Mouse (Mus musculus) myocyte (in vitro differentiated cells): ENCODE data around the gene Camkmt. TPM values are rescaled to one million over a fixed set of nuclear protein-coding genes. Genes with fewer than 3 reads are reported as not detected.

Experiments
- H3K27me3 ChIP-seq: one replicate; pipeline ENCODE4 v1.6.1; 2011; ENCODE audit not compliant: control insufficient read depth, insufficient read depth, insufficient read length
- H3K36me3 ChIP-seq: one replicate; pipeline ENCODE4 v1.6.1; 2011; ENCODE audit not compliant: control insufficient read depth, insufficient read depth
- H3K4me2 ChIP-seq: one replicate; pipeline ENCODE4 v1.6.1; 2011; ENCODE audit warnings: low read depth, control low read depth
- H3K4me3 ChIP-seq: one replicate; pipeline ENCODE4 v1.5.1; 2011; ENCODE audit warnings: mild to moderate bottlenecking, control low read depth, moderate library complexity
- H3K79me2 ChIP-seq: one replicate; pipeline ENCODE4 v1.6.1; 2011; ENCODE audit not compliant: control insufficient read depth, insufficient read depth
- H3ac ChIP-seq: one replicate; pipeline ENCODE4 v1.6.1; 2011; ENCODE audit not compliant: control insufficient read depth, insufficient read length
- CEBPB ChIP-seq: IDR thresholded peaks from 2 replicates; pipeline ENCODE4 v1.6.1; 2011; ENCODE audit warnings: mild to moderate bottlenecking, moderate library complexity; ENCODE audit not compliant: poor library complexity, insufficient read depth, severe bottlenecking
- E2F4 ChIP-seq: IDR thresholded peaks from one replicate; pipeline ENCODE4 v1.6.1; 2011; ENCODE audit warnings: mild to moderate bottlenecking, control low read depth, moderate library complexity; ENCODE audit not compliant: insufficient read depth
- MAX ChIP-seq: IDR thresholded peaks from one replicate; pipeline ENCODE4 v1.6.1; 2011; ENCODE audit warnings: low read depth, mild to moderate bottlenecking, control low read depth
- MYOD1 ChIP-seq, 3 experiments: IDR thresholded peaks; one replicate each; pipeline ENCODE4 v1.6.1; 2011; ENCODE audit warnings: control low read depth in 2 of 3, low read depth in 2 of 3, mild to moderate bottlenecking in 2 of 3, moderate library complexity in 1 of 3; ENCODE audit not compliant: insufficient read length in 2 of 3, control insufficient read depth in 1 of 3
- MYOG ChIP-seq, 3 experiments: IDR thresholded peaks; one replicate each; pipeline ENCODE4 v1.6.1; 2011; ENCODE audit warnings: control low read depth in 2 of 3, low read depth in 2 of 3, mild to moderate bottlenecking in 2 of 3; ENCODE audit not compliant: insufficient read length in 2 of 3, control insufficient read depth in 1 of 3, insufficient read depth in 1 of 3
- POLR2A ChIP-seq: IDR thresholded peaks from one replicate; pipeline ENCODE4 v1.6.1; 2011; ENCODE audit warnings: low read depth, mild to moderate bottlenecking, control low read depth, moderate library complexity; ENCODE audit not compliant: insufficient read length
- POLR2AphosphoS2 ChIP-seq: IDR thresholded peaks from one replicate; pipeline ENCODE4 v1.6.1; 2011; ENCODE audit warnings: low read depth, control low read depth; ENCODE audit not compliant: insufficient read length
- REST ChIP-seq: IDR thresholded peaks from one replicate; pipeline ENCODE4 v1.6.1; 2011; ENCODE audit warnings: mild to moderate bottlenecking, control low read depth, moderate library complexity; ENCODE audit not compliant: insufficient read depth, insufficient read length
- SRF ChIP-seq: IDR thresholded peaks from one replicate; pipeline ENCODE4 v1.6.1; 2011; ENCODE audit warnings: low read depth; ENCODE audit not compliant: control insufficient read depth, insufficient read length
- TCF12 ChIP-seq: IDR thresholded peaks from one replicate; pipeline ENCODE4 v1.6.1; 2011; ENCODE audit warnings: mild to moderate bottlenecking, control low read depth; ENCODE audit not compliant: poor library complexity, insufficient read depth, severe bottlenecking
- TCF3 ChIP-seq: IDR thresholded peaks from one replicate; pipeline ENCODE4 v1.6.1; 2011; ENCODE audit warnings: low read depth, control low read depth; ENCODE audit not compliant: insufficient read length
- USF1 ChIP-seq: IDR thresholded peaks from one replicate; pipeline ENCODE4 v1.6.1; 2011; ENCODE audit warnings: low read depth, mild to moderate bottlenecking, control low read depth, moderate library complexity
- polyA plus RNA-seq: library from polyadenylated mRNA; unstranded; fragments of >200 nt; fragmentation: generic; extraction: Trizol; gene quantifications from one replicate; pipeline ENCODE4 v1.2.1, GENCODE M21; 2012; ENCODE audit warnings: missing spikeins

Camkmt gene
- polyA plus RNA-seq, 1 experiment: 1.4 TPM

GRCm38 (mm10) chr17:85489488-85489980 is 399.2 kb downstream of the Camkmt start:
- TF ChIP-seq E2F4: no peak
- no peak for TF ChIP-seq USF1
- TF ChIP-seq TCF3: no peak
- no peak for TF ChIP-seq MAX
- TF ChIP-seq TCF12: no peak
- no peak for TF ChIP-seq SRF
- TF ChIP-seq CEBPB: no peak
- no peak for TF ChIP-seq MYOG (IDR thresholded peaks at IDR 0.05; ENCODE audit: control insufficient read depth in 1 of 3, insufficient read depth in 1 of 3, insufficient read length in 2 of 3, low read depth in 2 of 3)
- TF ChIP-seq POLR2AphosphoS2: no peak
- no peak for TF ChIP-seq REST
- no peak for TF ChIP-seq MYOD1 (IDR thresholded peaks at IDR 0.05; ENCODE audit: control insufficient read depth in 1 of 3, insufficient read length in 2 of 3, low read depth in 2 of 3)
- TF ChIP-seq POLR2A: no peak
- Histone ChIP-seq H3K36me3 (no peaks in the 10 kb centered on the region), H3K27me3 (peaks cover 6% of the 10 kb centered on the region), H3K79me2 (no peaks in the 10 kb centered on the region), H3ac (no peak overlapping the region), H3K4me3 (no peak overlapping the region), H3K4me2 (no peak overlapping the region)

GRCm38 (mm10) chr17:85491491-85491890 is 401.1 kb downstream of the Camkmt start:
- no peak overlapping the region for H3ac ChIP-seq
- no peak overlapping the region for H3K4me3 ChIP-seq

GRCm38 (mm10) chr17:85493521-85493920 is 403.2 kb downstream of the Camkmt start:
- no peak overlapping the region for H3K4me2 ChIP-seq
- no peak overlapping the region for H3ac ChIP-seq
- TF ChIP-seq MYOD1 (IDR thresholded peaks at IDR 0.05; ENCODE audit: control insufficient read depth in 1 of 3, insufficient read length in 2 of 3, low read depth in 2 of 3): no peak
- TF ChIP-seq MAX: no peak
- no peak for TF ChIP-seq TCF3
- no peak for TF ChIP-seq POLR2AphosphoS2
- no peak for TF ChIP-seq REST
- no peak for TF ChIP-seq TCF12
- TF ChIP-seq SRF: no peak
- no peak for TF ChIP-seq USF1
- no peak overlapping the region for H3K4me3 ChIP-seq
- no peaks in the 10 kb centered on the region for H3K36me3 ChIP-seq
- no peaks in the 10 kb centered on the region for H3K79me2 ChIP-seq
- no peaks in the 10 kb centered on the region for H3K27me3 ChIP-seq

More at GRCm38 (mm10) chr17:85491491-85491890, 401.1 kb downstream of the Camkmt start:
- no peaks in the 10 kb centered on the region for H3K36me3 ChIP-seq
- no peak overlapping the region for H3K4me2 ChIP-seq
- H3K27me3 ChIP-seq: no peaks in the 10 kb centered on the region
- TF ChIP-seq MAX: no peak
- no peak for TF ChIP-seq E2F4
- TF ChIP-seq MYOG (IDR thresholded peaks at IDR 0.05; ENCODE audit: control insufficient read depth in 1 of 3, insufficient read depth in 1 of 3, insufficient read length in 2 of 3, low read depth in 2 of 3): no peak
- no peak for TF ChIP-seq POLR2A
- no peak for TF ChIP-seq TCF3
- TF ChIP-seq REST: no peak
- no peak for TF ChIP-seq POLR2AphosphoS2
- TF ChIP-seq CEBPB: no peak
- TF ChIP-seq MYOD1 (IDR thresholded peaks at IDR 0.05; ENCODE audit: control insufficient read depth in 1 of 3, insufficient read length in 2 of 3, low read depth in 2 of 3): no peak
- TF ChIP-seq USF1: no peak
- TF ChIP-seq TCF12: no peak
- TF ChIP-seq SRF: no peak
- no peaks in the 10 kb centered on the region for H3K79me2 ChIP-seq

- TF ChIP-seq POLR2A (no peak), SRF (no peak), REST (no peak), E2F4 (no peak), CEBPB (no peak), MYOG (IDR thresholded peaks at IDR 0.05; ENCODE audit: control insufficient read depth in 1 of 3, insufficient read depth in 1 of 3, insufficient read length in 2 of 3, low read depth in 2 of 3) (no peak), MAX (no peak)
- H3K79me2 ChIP-seq: no peaks in the 10 kb centered on the region
- no peaks in the 10 kb centered on the region for H3K27me3 ChIP-seq
- H3K4me3 ChIP-seq: no peak overlapping the region
- no peak overlapping the region for H3ac ChIP-seq
- H3K4me2 ChIP-seq: no peak overlapping the region
- no peaks in the 10 kb centered on the region for H3K36me3 ChIP-seq
Observed at GRCm38 (mm10) chr17:85495012-85495754, 404.8 kb downstream of the Camkmt start.
